In genomic region chr10:45472431-45473142, GRCm38 (mm10) we compare ENCODE assay signal across 14 mouse cellular contexts. TPM values are rescaled to one million over a fixed set of nuclear protein-coding genes. Genes with fewer than 3 reads are reported as not detected.
DNase-seq lines count a peak whose midpoint lies in the region; ATAC-seq lines count a peak whose summit lies in the region.
"Had no signal": no experiment of that assay in that cellular context is flagged by ENCODE, and none has a peak within 500 bp of the region (broad histone marks: within the 10 kb centered on the region; RNA-seq: fewer than 3 reads in every experiment).

No protein-coding gene starts in this region.

- ATAC-seq in heart, embryonic 15.5 days (replicated peaks; ENCODE audit: insufficient number of reproducible peaks, insufficient read depth, low FRiP score, low read depth), result no peak
- ATAC-seq in neural tube, embryonic 11.5 days (ENCODE audit: insufficient read depth, low FRiP score, low TSS enrichment), result no peak
- no peak for ATAC-seq in neural tube, embryonic 15.5 days (ENCODE audit: low FRiP score)
- ATAC-seq in limb, embryonic 12.5 days (ENCODE audit: insufficient number of reproducible peaks, insufficient read depth, low FRiP score, low TSS enrichment, low read depth), result no peak

- no peak overlapping the region for H3K9ac ChIP-seq in heart, embryonic 15.5 days
- H3K9ac ChIP-seq in neural tube, embryonic 11.5 days (ENCODE audit: low read length), result no peak overlapping the region
- no peak overlapping the region for H3K9ac ChIP-seq in neural tube, embryonic 15.5 days (replicated peaks)
- no peak overlapping the region for H3K9ac ChIP-seq in limb, embryonic 12.5 days (replicated peaks)

- H3K4me2 ChIP-seq in heart, embryonic 15.5 days, result peak overlapping the region; percentile 77
- H3K4me2 ChIP-seq in neural tube, embryonic 11.5 days (ENCODE audit: low read depth), result peak overlapping the region; percentile 21; the same call in 1 of the 2 replicates
- no peak overlapping the region for H3K4me2 ChIP-seq in neural tube, embryonic 15.5 days
- peak overlapping the region; percentile 75 for H3K4me2 ChIP-seq in limb, embryonic 12.5 days

- H3K9me3 ChIP-seq in heart, embryonic 15.5 days (replicated peaks), result no peaks in the 10 kb centered on the region
- H3K9me3 ChIP-seq in neural tube, embryonic 11.5 days (ENCODE audit: control insufficient read depth, low read length), result no peaks in the 10 kb centered on the region
- no peaks in the 10 kb centered on the region for H3K9me3 ChIP-seq in neural tube, embryonic 15.5 days (replicated peaks)
- no peaks in the 10 kb centered on the region for H3K9me3 ChIP-seq in limb, embryonic 12.5 days

- H3K4me3 ChIP-seq in heart, embryonic 15.5 days, result peak overlapping the region; percentile 57
- H3K4me3 ChIP-seq in neural tube, embryonic 11.5 days (ENCODE audit: low read depth, low read length), result no peak overlapping the region
- H3K4me3 ChIP-seq in neural tube, embryonic 15.5 days (replicated peaks), result no peak overlapping the region
- peak overlapping the region; percentile 43 for H3K4me3 ChIP-seq in limb, embryonic 12.5 days (replicated peaks)

- intact Hi-C loops in heart, postnatal 36 days (cut with DNase I), result loop anchor here (5.0 kb wide), 1 partner anchor 945 kb away; the partner anchor contains the start of gene Prdm1
- intact Hi-C loops in gastrocnemius, postnatal 14 days (cut with DNase I; ENCODE audit: low total_unique reads), result no loop called here

- H3K27me3 ChIP-seq in heart, embryonic 15.5 days, result peaks cover 2% of the 10 kb centered on the region; the same call in 1 of the 2 replicates
- H3K27me3 ChIP-seq in neural tube, embryonic 11.5 days (ENCODE audit: control insufficient read depth, insufficient read depth, low read length), result no peaks in the 10 kb centered on the region
- peaks cover 18% of the 10 kb centered on the region for H3K27me3 ChIP-seq in neural tube, embryonic 15.5 days (replicated peaks)
- no peaks in the 10 kb centered on the region; the same call in 1 of the 2 replicates for H3K27me3 ChIP-seq in limb, embryonic 12.5 days

- no peaks in the 10 kb centered on the region for H3K36me3 ChIP-seq in heart, embryonic 15.5 days
- H3K36me3 ChIP-seq in neural tube, embryonic 11.5 days (ENCODE audit: control insufficient read depth, insufficient read depth, low read length), result no peaks in the 10 kb centered on the region
- no peaks in the 10 kb centered on the region for H3K36me3 ChIP-seq in neural tube, embryonic 15.5 days
- H3K36me3 ChIP-seq in limb, embryonic 12.5 days, result no peaks in the 10 kb centered on the region

- no peak overlapping the region for H3K27ac ChIP-seq in heart, embryonic 15.5 days
- no peak overlapping the region for H3K27ac ChIP-seq in neural tube, embryonic 11.5 days (ENCODE audit: low read depth, low read length)
- H3K27ac ChIP-seq in neural tube, embryonic 15.5 days (replicated peaks), result no peak overlapping the region
- peak overlapping the region; percentile 69 for H3K27ac ChIP-seq in limb, embryonic 12.5 days

- no peak for DNase-seq in heart, postnatal 36 days
- DNase-seq in neural tube, embryonic 11.5 days (ENCODE audit: low spot score), result no peak
- no peak for DNase-seq in gastrocnemius, postnatal 14 days
- no peak for DNase-seq in MN1 (ENCODE audit: low spot score)
- DNase-seq: cerebellum, adult 9-10 months; gastrocnemius, postnatal 10 days; kidney, adult 11 months; lung, postnatal 4 days; right cerebral cortex, postnatal 14 days; thymus, postnatal 14 days had no signal

- WGBS in heart, embryonic 15.5 days, result 16% methylated on average over 6 of the region's 6 CpGs
- WGBS in neural tube, embryonic 11.5 days, result 10% methylated on average over 6 of the region's 6 CpGs
- 25% methylated on average over 6 of the region's 6 CpGs for WGBS in neural tube, embryonic 15.5 days
- 2% methylated on average over 6 of the region's 6 CpGs for WGBS in limb, embryonic 12.5 days

- peaks cover 15% of the 10 kb centered on the region for H3K4me1 ChIP-seq in heart, embryonic 15.5 days (replicated peaks)
- H3K4me1 ChIP-seq in neural tube, embryonic 11.5 days (ENCODE audit: control insufficient read depth, insufficient read depth, low read length), result peaks cover 15% of the 10 kb centered on the region
- H3K4me1 ChIP-seq in neural tube, embryonic 15.5 days, result peaks cover 31% of the 10 kb centered on the region
- H3K4me1 ChIP-seq in limb, embryonic 12.5 days (replicated peaks), result peaks cover 29% of the 10 kb centered on the region

RNA-seq across cellular contexts. Expression of gene Lin28b, which starts 13.6 kb away (rescaled TPM):
- polyA plus RNA-seq in heart, embryonic 15.5 days (2015; fragmentation: Nextera tagmentation; extraction: Ambion mirVana), result 2.2 and 3.5 TPM in 2 replicates
- under 1 TPM; 0.16 to 0.17 TPM for total RNA-seq in heart, postnatal 36 days (2021)
- 14.7 and 15.5 TPM in 2 replicates for polyA plus RNA-seq in neural tube, embryonic 11.5 days (2014; fragmentation: Nextera tagmentation; extraction: Ambion mirVana)
- polyA plus RNA-seq in neural tube, embryonic 15.5 days (2015; fragmentation: Nextera tagmentation; extraction: Ambion mirVana), result 6.9 and 7.0 TPM in 2 replicates
- 10.3 and 14.2 TPM in 2 replicates for polyA plus RNA-seq in limb, embryonic 12.5 days (2016; fragmentation: Nextera tagmentation; extraction: Ambion mirVana)
- not detected for total RNA-seq in gastrocnemius, postnatal 14 days (2021)
- total RNA-seq: gastrocnemius, postnatal 10 days; MEL had no signal

Comparison
In these comparisons a context has a peak if more than half of its experiments do, and no peak if none do; other contexts are left out.
1. H3K4me3 ChIP-seq: peak in heart, embryonic 15.5 days (single experiment) and limb, embryonic 12.5 days (single experiment); none in neural tube, embryonic 11.5 days (single experiment) and neural tube, embryonic 15.5 days (single experiment).